Mouse (Mus musculus): ENCODE measurements around the gene Rapgef4. TPM values are rescaled to one million over a fixed set of nuclear protein-coding genes. Genes with fewer than 3 reads are reported as not detected.
A peak's percentile ranks its signal among the peaks of the same experiment; 100 is the strongest.

The Rapgef4 gene
- polyA plus RNA-seq, 1 experiment from 2014 or later, result 3.6 TPM

- H3K9ac ChIP-seq (ENCODE audit: low read length), result no peak overlapping the region
- no peak overlapping the region for H3K4me3 ChIP-seq (ENCODE audit: low read depth, low read length)
- H3K9me3 ChIP-seq (ENCODE audit: control insufficient read depth, low read length), result no peaks in the 10 kb centered on the region
- H3K4me1 ChIP-seq (replicated peaks; ENCODE audit: control insufficient read depth, insufficient read depth, low read length), result peaks cover 6% of the 10 kb centered on the region; the same call in 1 of the 2 replicates
- no peaks in the 10 kb centered on the region for H3K27me3 ChIP-seq (replicated peaks; ENCODE audit: control insufficient read depth, insufficient read depth, low read length)
- DNase-seq (ENCODE audit: low spot score) (no peak), ATAC-seq (replicated peaks; ENCODE audit: low FRiP score, low TSS enrichment, low read depth) (no peak)
- WGBS, result 91% methylated on average over 11 of the region's 11 CpGs
- H3K4me2 ChIP-seq (ENCODE audit: low read length), result no peak overlapping the region
- H3K27ac ChIP-seq (ENCODE audit: low read depth), result no peak overlapping the region
- H3K36me3 ChIP-seq (ENCODE audit: control insufficient read depth, insufficient read depth, low read length), result no peaks in the 10 kb centered on the region
Measured at GRCm38 (mm10) chr2:72234085-72234484, 253.0 kb downstream of the Rapgef4 start.

GRCm38 (mm10) chr2:72234943-72235342 lies 253.9 kb downstream of the Rapgef4 start:
- ATAC-seq (replicated peaks; ENCODE audit: low FRiP score, low TSS enrichment, low read depth), result no peak
- Histone ChIP-seq H3K4me3 (ENCODE audit: low read depth, low read length) (no peak overlapping the region), H3K27ac (ENCODE audit: low read depth) (no peak overlapping the region), H3K4me1 (replicated peaks; ENCODE audit: control insufficient read depth, insufficient read depth, low read length) (peaks cover 6% of the 10 kb centered on the region; the same call in 1 of the 2 replicates), H3K36me3 (ENCODE audit: control insufficient read depth, insufficient read depth, low read length) (no peaks in the 10 kb centered on the region), H3K27me3 (replicated peaks; ENCODE audit: control insufficient read depth, insufficient read depth, low read length) (no peaks in the 10 kb centered on the region), H3K9me3 (ENCODE audit: control insufficient read depth, low read length) (no peaks in the 10 kb centered on the region), H3K4me2 (ENCODE audit: low read length) (no peak overlapping the region), H3K9ac (ENCODE audit: low read length) (no peak overlapping the region)
- WGBS, result 2% methylated on average over 3 of the region's 3 CpGs
- DNase-seq (ENCODE audit: low spot score), result peak; percentile 87

DNA sequence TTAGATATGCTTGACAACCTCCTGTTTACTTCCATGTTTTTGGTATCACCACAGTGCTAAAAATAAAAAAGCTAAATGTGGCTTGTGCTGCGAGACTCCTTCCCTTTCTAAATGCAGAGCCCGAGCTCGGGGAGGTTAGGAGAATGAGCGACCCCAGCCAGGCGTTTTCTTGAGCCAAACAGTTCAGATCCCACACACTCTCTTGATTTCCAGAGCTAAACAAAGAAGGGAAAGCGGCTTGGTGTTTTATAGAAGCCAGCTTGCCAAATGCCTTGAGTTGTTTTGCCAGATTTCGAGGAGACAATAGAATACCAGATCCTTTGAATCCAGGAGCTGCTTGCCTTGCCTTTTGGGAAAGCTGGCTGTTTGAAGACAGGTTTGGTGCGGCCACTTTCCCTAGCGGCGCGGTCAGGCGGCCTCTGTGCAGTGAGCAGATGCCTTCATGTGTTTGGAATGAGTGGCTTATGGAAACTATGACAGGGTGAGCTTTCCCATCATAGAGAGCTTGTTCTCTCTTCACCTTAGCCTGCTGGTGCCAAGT lies 254.4 kb downstream of the Rapgef4 start:
- Histone ChIP-seq H3K4me2 (ENCODE audit: low read length) (no peak overlapping the region), H3K4me1 (replicated peaks; ENCODE audit: control insufficient read depth, insufficient read depth, low read length) (peaks cover 6% of the 10 kb centered on the region; the same call in 1 of the 2 replicates), H3K36me3 (ENCODE audit: control insufficient read depth, insufficient read depth, low read length) (no peaks in the 10 kb centered on the region), H3K4me3 (ENCODE audit: low read depth, low read length) (no peak overlapping the region), H3K27ac (ENCODE audit: low read depth) (no peak overlapping the region), H3K9me3 (ENCODE audit: control insufficient read depth, low read length) (no peaks in the 10 kb centered on the region), H3K9ac (ENCODE audit: low read length) (no peak overlapping the region), H3K27me3 (replicated peaks; ENCODE audit: control insufficient read depth, insufficient read depth, low read length) (no peaks in the 10 kb centered on the region)
- DNase-seq (ENCODE audit: low spot score) (peak; percentile 50), ATAC-seq (replicated peaks; ENCODE audit: low FRiP score, low TSS enrichment, low read depth) (no peak)
- WGBS, result 47% methylated on average over 12 of the region's 12 CpGs

DNA sequence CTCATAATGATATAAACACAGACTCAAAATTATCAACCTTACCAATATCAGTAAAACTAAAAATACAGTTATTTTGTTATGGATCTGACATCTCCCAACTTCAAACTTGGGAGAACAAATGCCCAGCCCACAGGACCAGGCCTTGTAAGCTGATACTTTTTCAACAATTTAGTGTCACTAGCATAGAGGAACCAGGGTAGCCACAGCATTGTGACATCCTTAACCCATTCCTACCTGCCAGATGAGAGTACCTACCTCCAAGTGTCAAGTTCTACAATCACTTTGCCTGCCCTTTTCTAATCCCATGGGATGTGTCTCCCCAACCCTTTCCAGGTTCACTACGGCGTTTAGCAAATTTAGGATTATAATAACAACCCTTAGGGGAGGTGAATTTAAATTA lies 257.4 kb downstream of the Rapgef4 start:
- H3K4me3 ChIP-seq (ENCODE audit: low read depth, low read length), result no peak overlapping the region
- no peak overlapping the region for H3K27ac ChIP-seq (ENCODE audit: low read depth)
- H3K4me1 ChIP-seq (replicated peaks; ENCODE audit: control insufficient read depth, insufficient read depth, low read length), result peaks cover 15% of the 10 kb centered on the region; the same call in 1 of the 2 replicates
- H3K36me3 ChIP-seq (ENCODE audit: control insufficient read depth, insufficient read depth, low read length), result no peaks in the 10 kb centered on the region
- H3K9ac ChIP-seq (ENCODE audit: low read length), result no peak overlapping the region
- no peak overlapping the region for H3K4me2 ChIP-seq (ENCODE audit: low read length)
- no peaks in the 10 kb centered on the region for H3K9me3 ChIP-seq (ENCODE audit: control insufficient read depth, low read length)
- peak; percentile 32 for DNase-seq (ENCODE audit: low spot score)
- no peaks in the 10 kb centered on the region for H3K27me3 ChIP-seq (replicated peaks; ENCODE audit: control insufficient read depth, insufficient read depth, low read length)
- no peak for ATAC-seq (replicated peaks; ENCODE audit: low FRiP score, low TSS enrichment, low read depth)
- WGBS, result 87% methylated on average over 2 of the region's 2 CpGs

GRCm38 (mm10) chr2:72238925-72239324 lies 257.9 kb downstream of the Rapgef4 start:
- H3K27ac ChIP-seq (ENCODE audit: low read depth), result no peak overlapping the region
- H3K4me2 ChIP-seq (ENCODE audit: low read length), result no peak overlapping the region
- H3K4me3 ChIP-seq (ENCODE audit: low read depth, low read length), result no peak overlapping the region
- DNase-seq (ENCODE audit: low spot score), result no peak
- no peaks in the 10 kb centered on the region for H3K9me3 ChIP-seq (ENCODE audit: control insufficient read depth, low read length)
- H3K36me3 ChIP-seq (ENCODE audit: control insufficient read depth, insufficient read depth, low read length), result no peaks in the 10 kb centered on the region
- H3K4me1 ChIP-seq (replicated peaks; ENCODE audit: control insufficient read depth, insufficient read depth, low read length), result peaks cover 16% of the 10 kb centered on the region; the same call in 1 of the 2 replicates
- H3K9ac ChIP-seq (ENCODE audit: low read length), result no peak overlapping the region
- ATAC-seq (replicated peaks; ENCODE audit: low FRiP score, low TSS enrichment, low read depth), result no peak
- 77% methylated on average over 11 of the region's 11 CpGs for WGBS
- no peaks in the 10 kb centered on the region for H3K27me3 ChIP-seq (replicated peaks; ENCODE audit: control insufficient read depth, insufficient read depth, low read length)

- Histone ChIP-seq H3K4me2 (ENCODE audit: low read length) (no peak overlapping the region), H3K36me3 (ENCODE audit: control insufficient read depth, insufficient read depth, low read length) (no peaks in the 10 kb centered on the region), H3K4me1 (replicated peaks; ENCODE audit: control insufficient read depth, insufficient read depth, low read length) (peaks cover 16% of the 10 kb centered on the region; the same call in 1 of the 2 replicates), H3K9ac (ENCODE audit: low read length) (no peak overlapping the region), H3K27me3 (replicated peaks; ENCODE audit: control insufficient read depth, insufficient read depth, low read length) (no peaks in the 10 kb centered on the region), H3K4me3 (ENCODE audit: low read depth, low read length) (no peak overlapping the region), H3K9me3 (ENCODE audit: control insufficient read depth, low read length) (no peaks in the 10 kb centered on the region), H3K27ac (ENCODE audit: low read depth) (no peak overlapping the region)
- ATAC-seq (replicated peaks; ENCODE audit: low FRiP score, low TSS enrichment, low read depth) (no peak), DNase-seq (ENCODE audit: low spot score) (no peak)
- WGBS, result 80% methylated on average over 8 of the region's 8 CpGs
Measured at GRCm38 (mm10) chr2:72239456-72239855, 258.4 kb downstream of the Rapgef4 start.

GRCm38 (mm10) chr2:72239993-72240392 lies 259.0 kb downstream of the Rapgef4 start:
- H3K27ac ChIP-seq (ENCODE audit: low read depth), result no peak overlapping the region
- 47% methylated on average over 7 of the region's 7 CpGs for WGBS
- no peak overlapping the region for H3K9ac ChIP-seq (ENCODE audit: low read length)
- H3K27me3 ChIP-seq (replicated peaks; ENCODE audit: control insufficient read depth, insufficient read depth, low read length), result no peaks in the 10 kb centered on the region
- H3K4me2 ChIP-seq (ENCODE audit: low read length), result no peak overlapping the region
- no peak overlapping the region for H3K4me3 ChIP-seq (ENCODE audit: low read depth, low read length)
- ATAC-seq (replicated peaks; ENCODE audit: low FRiP score, low TSS enrichment, low read depth) (no peak), DNase-seq (ENCODE audit: low spot score) (no peak)
- H3K36me3 ChIP-seq (ENCODE audit: control insufficient read depth, insufficient read depth, low read length), result no peaks in the 10 kb centered on the region
- no peaks in the 10 kb centered on the region for H3K9me3 ChIP-seq (ENCODE audit: control insufficient read depth, low read length)
- H3K4me1 ChIP-seq (replicated peaks; ENCODE audit: control insufficient read depth, insufficient read depth, low read length), result peaks cover 16% of the 10 kb centered on the region; the same call in 1 of the 2 replicates

DNA sequence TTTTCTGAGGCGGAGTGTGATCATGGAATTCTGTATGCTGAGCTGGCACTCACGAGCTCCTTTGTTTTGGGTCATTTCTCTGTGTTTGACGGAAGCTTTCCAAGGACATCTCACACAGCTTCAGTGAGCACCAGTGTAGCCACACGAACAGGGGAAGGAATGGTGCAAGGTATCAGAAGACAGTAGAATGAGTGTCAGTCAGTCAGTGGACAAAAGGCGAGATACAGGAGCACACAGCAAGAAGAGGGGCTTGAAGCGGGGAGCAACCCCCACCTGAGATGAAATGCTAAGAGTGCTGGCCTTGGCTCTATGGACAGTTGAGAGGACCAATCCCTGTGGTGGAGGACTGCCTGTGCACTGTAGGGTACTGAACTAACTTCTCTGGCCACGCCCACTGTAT lies 259.7 kb downstream of the Rapgef4 start:
- no peaks in the 10 kb centered on the region for H3K36me3 ChIP-seq (ENCODE audit: control insufficient read depth, insufficient read depth, low read length)
- no peak overlapping the region for H3K4me3 ChIP-seq (ENCODE audit: low read depth, low read length)
- no peaks in the 10 kb centered on the region for H3K9me3 ChIP-seq (ENCODE audit: control insufficient read depth, low read length)
- no peak for ATAC-seq (replicated peaks; ENCODE audit: low FRiP score, low TSS enrichment, low read depth)
- H3K27me3 ChIP-seq (replicated peaks; ENCODE audit: control insufficient read depth, insufficient read depth, low read length), result no peaks in the 10 kb centered on the region
- H3K9ac ChIP-seq (ENCODE audit: low read length), result no peak overlapping the region
- WGBS, result 80% methylated on average over 7 of the region's 7 CpGs
- no peak for DNase-seq (ENCODE audit: low spot score)
- H3K4me1 ChIP-seq (replicated peaks; ENCODE audit: control insufficient read depth, insufficient read depth, low read length), result 0 out of 2 replicates have a peak, but pooled peaks cover 11% of the 10 kb centered on the region
- no peak overlapping the region for H3K27ac ChIP-seq (ENCODE audit: low read depth)
- no peak overlapping the region for H3K4me2 ChIP-seq (ENCODE audit: low read length)
